Mouse (Mus musculus): ENCODE results near the gene Acot9. TPM values are rescaled to one million over a fixed set of nuclear protein-coding genes. Genes with fewer than 3 reads are reported as not detected.

Acot9 gene
- polyA plus RNA-seq, 1 experiment from 2014 or later: 44.5 TPM

- Histone ChIP-seq H3K27me3 (no peaks in the 10 kb centered on the region), H3K4me2 (replicated peaks) (peak overlapping the region; percentile 45), H3K9me3 (replicated peaks) (no peaks in the 10 kb centered on the region), H3K9ac (peak overlapping the region; percentile 33; the same call in 1 of the 2 replicates), H3K27ac (replicated peaks) (peak overlapping the region; percentile 85; the same call in 1 of the 2 replicates), H3K36me3 (no peaks in the 10 kb centered on the region), H3K4me1 (no peaks in the 10 kb centered on the region), H3K4me3 (replicated peaks) (peak overlapping the region; percentile 57)
- WGBS: 35% methylated on average over 7 of the region's 7 CpGs
- ATAC-seq (ENCODE audit: insufficient number of reproducible peaks, low FRiP score, low TSS enrichment, low read depth): no peak
Measured at GRCm38 (mm10) chrX:155337567-155337904, 75.3 kb downstream of the Acot9 start.

DNA sequence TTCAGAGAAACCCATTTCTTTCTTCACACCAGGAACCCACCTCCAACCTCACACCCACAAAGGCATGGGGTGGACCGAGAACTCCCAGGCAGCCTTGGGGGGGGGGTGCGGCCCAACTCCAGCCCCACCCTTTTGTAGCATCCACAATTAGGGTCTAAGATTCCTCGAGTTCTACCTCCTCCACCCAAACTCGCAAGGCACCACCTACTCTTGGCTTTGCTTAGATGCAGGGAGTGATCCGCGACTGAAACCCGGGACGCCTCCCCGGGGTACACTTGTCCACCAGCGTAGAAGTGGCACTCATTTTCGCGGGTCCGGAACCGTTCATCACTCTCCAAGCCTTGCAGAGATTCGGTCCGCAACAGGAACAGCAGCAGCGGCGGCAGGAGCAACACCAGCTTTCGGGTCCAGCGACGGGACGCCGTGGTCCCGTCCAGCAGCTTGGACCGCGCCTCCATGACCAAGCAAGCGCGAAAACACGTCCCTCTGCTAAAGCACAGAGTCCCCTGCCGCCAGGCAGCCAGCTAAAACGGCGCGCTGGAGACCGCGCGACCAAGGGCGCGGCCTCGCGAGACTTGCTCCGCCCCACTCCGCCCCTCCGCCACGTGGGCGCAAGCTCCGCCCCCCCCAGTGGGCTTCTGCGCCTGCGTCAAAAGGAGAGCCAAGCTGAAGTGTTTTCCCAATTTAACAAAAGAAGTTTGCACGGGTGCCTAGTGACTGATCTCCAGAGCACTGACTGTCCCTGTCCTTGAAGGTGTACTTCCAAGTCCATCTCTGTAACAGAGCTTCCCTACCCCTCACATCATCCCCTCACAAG is 75.9 kb downstream of the Acot9 start:
- Histone ChIP-seq H3K9me3 (replicated peaks) (no peaks in the 10 kb centered on the region), H3K36me3 (no peaks in the 10 kb centered on the region), H3K4me2 (replicated peaks) (peak overlapping the region; percentile 45), H3K4me1 (no peaks in the 10 kb centered on the region), H3K27ac (replicated peaks) (peak overlapping the region; percentile 85), H3K9ac (peak overlapping the region; percentile 33), H3K4me3 (replicated peaks) (peak overlapping the region; percentile 57), H3K27me3 (no peaks in the 10 kb centered on the region)
- ATAC-seq (ENCODE audit: insufficient number of reproducible peaks, low FRiP score, low TSS enrichment, low read depth): peak; percentile 93
- WGBS: 19% methylated on average over 49 of the region's 49 CpGs

DNA sequence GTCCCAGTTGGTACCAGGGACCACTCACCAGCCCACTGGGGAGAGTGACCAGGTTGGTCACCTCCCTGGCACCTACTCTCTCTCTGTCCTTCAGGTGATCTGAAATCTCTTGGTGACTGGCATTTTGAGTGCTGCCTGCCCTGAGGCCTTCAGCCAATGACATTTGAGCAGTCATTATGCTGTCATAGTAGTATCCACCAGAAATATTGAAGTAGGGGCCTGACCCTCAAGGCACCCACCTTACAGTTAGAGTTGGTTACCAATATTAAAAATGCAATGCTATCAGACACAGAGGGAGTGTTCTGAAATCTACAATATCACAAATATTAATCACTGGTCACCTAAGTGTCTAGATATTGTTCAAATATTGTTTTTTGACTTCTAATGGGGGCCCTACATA is 78.4 kb downstream of the Acot9 start, which contains the start of gene Prdx4:
Gene Prdx4 (minus strand): TSS at position 101 of the 400 bp plus-strand sequence.
- Histone ChIP-seq H3K27me3 (no peaks in the 10 kb centered on the region), H3K9me3 (replicated peaks) (no peaks in the 10 kb centered on the region), H3K36me3 (no peaks in the 10 kb centered on the region), H3K4me3 (replicated peaks) (no peak within 1 kb of the TSS), H3K4me2 (replicated peaks) (no peak within 1 kb of the TSS), H3K4me1 (no peaks in the 10 kb centered on the region), H3K27ac (replicated peaks) (no peak within 1 kb of the TSS), H3K9ac (no peak within 1 kb of the TSS)
- ATAC-seq (ENCODE audit: insufficient number of reproducible peaks, low FRiP score, low TSS enrichment, low read depth): no peak

DNA sequence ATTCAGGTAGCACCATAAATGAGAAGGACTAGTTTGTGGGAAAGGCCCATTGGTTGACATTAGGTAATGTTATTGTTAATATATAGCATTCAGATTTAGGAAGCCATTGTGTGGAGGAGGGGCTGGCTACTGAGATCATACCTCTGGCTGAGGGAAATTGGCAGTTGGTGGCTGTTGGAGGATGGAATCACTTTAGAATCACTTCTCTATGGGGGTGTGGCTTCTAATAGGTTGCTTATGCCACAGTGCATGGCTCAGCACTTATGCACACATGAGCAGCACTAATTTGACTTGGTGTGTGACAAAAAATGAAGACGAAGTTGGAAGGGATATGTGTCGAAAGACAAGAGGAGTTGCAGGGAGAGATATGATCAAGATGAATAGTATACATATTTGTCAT is 84.0 kb downstream of the Acot9 start:
- no peak overlapping the region for H3K27ac ChIP-seq (replicated peaks)
- H3K9me3 ChIP-seq (replicated peaks): no peaks in the 10 kb centered on the region
- H3K4me3 ChIP-seq (replicated peaks): no peak overlapping the region
- H3K4me2 ChIP-seq (replicated peaks): no peak overlapping the region
- 76% methylated on average over 2 of the region's 2 CpGs for WGBS
- H3K4me1 ChIP-seq: no peaks in the 10 kb centered on the region
- ATAC-seq (ENCODE audit: insufficient number of reproducible peaks, low FRiP score, low TSS enrichment, low read depth): no peak
- H3K36me3 ChIP-seq: no peaks in the 10 kb centered on the region
- H3K9ac ChIP-seq: no peak overlapping the region
- H3K27me3 ChIP-seq: no peaks in the 10 kb centered on the region

Other genes starting within 250 kb of the Acot9 start
- gene Magea5, start 199.3 kb upstream of the Acot9 start, polyA plus RNA-seq (2015; fragmentation: Nextera tagmentation; extraction: Ambion mirVana): not detected in 2 replicates
- gene Magea1, start 172.7 kb upstream of the Acot9 start, polyA plus RNA-seq (2015; fragmentation: Nextera tagmentation; extraction: Ambion mirVana): not detected in 2 replicates
- gene Magea2, start 168.8 kb upstream of the Acot9 start, polyA plus RNA-seq (2015; fragmentation: Nextera tagmentation; extraction: Ambion mirVana): not detected in 2 replicates
- not detected in 2 replicates for gene Cldn34b2, start 134.0 kb upstream of the Acot9 start, polyA plus RNA-seq (2015; fragmentation: Nextera tagmentation; extraction: Ambion mirVana)
- gene Sat1, start 46.0 kb upstream of the Acot9 start, polyA plus RNA-seq (2015; fragmentation: Nextera tagmentation; extraction: Ambion mirVana): 163 and 169 TPM in 2 replicates
- gene Prdx4, start 78.3 kb downstream of the Acot9 start, polyA plus RNA-seq (2015; fragmentation: Nextera tagmentation; extraction: Ambion mirVana): 249 and 258 TPM in 2 replicates